Mouse (Mus musculus): ENCODE results near the gene Hsd17b1. TPM values are rescaled to one million over a fixed set of nuclear protein-coding genes. Genes with fewer than 3 reads are reported as not detected.

Gene Hsd17b1
- total RNA-seq, 2 experiments from 2014 or later, result 0.42 to 1.1 TPM

DNA sequence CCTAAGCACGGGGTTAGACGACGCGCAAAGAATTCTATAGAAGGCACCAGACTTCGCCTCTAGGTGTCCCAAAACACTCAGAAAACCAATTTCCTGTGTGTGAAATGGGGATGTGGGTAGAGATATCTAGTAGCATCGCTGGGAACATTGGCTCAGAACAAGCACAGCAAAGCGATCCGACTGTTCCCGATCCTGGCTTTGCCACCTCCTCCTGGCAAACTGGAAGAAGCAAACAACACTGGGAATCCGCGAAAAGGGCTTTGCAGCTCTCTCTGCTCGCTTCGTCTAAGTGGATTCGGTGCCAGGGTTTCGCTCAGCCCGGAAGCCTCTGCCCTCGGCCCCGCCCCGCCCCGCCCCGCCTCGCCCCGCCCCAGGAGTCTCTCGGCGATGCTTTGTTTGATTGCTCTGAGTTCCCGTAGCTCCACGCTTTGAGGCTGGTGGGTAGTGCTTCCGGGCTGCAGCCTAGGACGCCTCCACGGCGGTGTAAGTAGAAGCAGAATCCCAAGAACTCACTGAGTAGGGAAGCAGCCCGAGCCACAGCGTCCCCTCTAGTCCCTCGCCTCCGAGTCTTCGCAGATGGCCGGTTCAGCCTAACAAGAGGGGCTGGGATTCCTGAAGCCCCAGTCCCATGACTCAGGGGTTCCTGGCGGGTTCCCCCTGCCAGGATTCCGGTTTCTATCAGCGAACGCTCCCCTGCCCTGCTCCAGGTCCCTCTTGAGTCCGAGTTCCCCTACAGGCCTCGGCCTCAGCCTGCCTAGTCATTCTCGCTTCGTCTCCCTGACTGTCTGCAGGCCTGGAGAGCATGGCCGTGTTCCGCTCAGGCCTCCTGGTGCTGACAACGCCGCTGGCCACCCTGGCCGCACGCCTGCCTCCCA, 4.2 kb downstream of the Hsd17b1 start, which contains the start of gene Coasy:
Coasy (plus strand) TSS at position 358 of the 875 bp plus-strand sequence.
- intact Hi-C loops (cut with DNase I), result no loop called here
- peak; percentile 92 to 94 for DNase-seq (ENCODE audit: low spot score in 2 of 2)

DNA sequence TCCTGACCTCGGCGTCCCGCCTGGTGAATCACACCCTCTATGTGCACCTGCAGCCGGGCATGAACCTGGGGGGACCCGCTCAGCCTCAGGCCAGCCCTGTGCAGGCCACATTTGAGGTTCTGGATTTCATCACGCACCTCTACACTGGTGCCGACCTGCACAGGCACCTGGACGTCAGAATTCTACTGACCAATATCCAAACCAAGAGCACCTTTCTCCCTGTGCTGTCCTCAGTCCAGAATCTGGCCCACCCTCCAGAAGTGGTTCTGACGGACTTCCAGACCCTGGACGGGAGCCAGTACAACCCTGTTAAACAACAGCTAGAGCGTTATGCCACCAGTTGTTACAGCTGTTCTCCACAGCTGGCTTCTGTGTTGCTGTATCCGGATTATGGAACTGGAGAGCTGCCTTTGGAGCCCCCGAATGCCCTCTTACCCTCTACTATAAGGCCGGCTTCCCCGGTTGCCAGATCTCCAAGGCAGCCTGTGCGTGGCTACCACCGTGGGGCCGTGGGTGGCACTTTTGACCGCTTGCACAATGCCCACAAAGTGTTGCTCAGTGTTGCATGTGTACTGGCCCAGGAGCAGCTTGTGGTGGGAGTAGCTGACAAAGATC, 5.0 kb downstream of the Hsd17b1 start:
- intact Hi-C loops (cut with DNase I), result no loop called here
- DNase-seq (ENCODE audit: low spot score in 2 of 2), result no peak

DNA sequence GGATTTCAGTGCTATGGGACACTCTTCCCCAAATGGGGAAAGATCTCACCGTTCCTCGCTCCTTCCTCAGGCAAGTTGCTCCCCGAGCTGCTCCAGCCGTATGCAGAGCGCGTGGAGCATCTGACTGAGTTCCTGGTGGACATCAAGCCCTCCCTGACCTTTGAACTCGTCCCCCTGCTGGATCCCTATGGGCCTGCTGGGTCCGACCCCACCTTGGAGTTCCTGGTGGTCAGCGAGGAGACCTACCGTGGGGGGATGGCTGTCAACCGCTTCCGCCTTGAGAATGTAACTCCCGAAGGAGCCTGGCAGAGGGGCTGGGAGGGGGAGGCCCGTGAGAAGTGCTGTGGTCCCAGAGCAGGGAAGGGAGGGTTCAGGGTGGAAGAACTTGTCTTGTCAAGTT, 6.0 kb downstream of the Hsd17b1 start:
- no peak for DNase-seq (ENCODE audit: low spot score in 2 of 2)
- intact Hi-C loops (cut with DNase I), result no loop called here

DNA sequence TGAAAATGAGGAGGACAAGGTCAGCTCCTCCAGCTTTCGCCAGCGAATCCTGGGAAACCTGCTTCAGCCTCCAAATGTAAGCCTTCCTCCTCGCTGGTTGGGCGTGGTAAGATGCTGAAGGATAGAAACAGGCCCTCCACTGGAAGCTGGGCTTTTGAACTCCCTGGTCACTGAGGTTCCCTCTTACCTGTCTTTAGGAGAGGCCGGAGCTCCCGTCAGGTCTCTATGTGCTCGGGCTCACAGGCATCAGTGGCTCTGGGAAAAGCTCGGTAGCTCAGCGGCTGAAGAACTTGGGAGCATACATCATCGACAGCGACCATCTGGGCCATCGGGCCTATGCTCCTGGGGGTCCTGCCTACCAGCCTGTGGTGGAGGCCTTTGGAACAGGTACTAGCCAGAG, 6.6 kb downstream of the Hsd17b1 start:
- intact Hi-C loops (cut with DNase I), result no loop called here
- no peak for DNase-seq (ENCODE audit: low spot score in 2 of 2)

DNA sequence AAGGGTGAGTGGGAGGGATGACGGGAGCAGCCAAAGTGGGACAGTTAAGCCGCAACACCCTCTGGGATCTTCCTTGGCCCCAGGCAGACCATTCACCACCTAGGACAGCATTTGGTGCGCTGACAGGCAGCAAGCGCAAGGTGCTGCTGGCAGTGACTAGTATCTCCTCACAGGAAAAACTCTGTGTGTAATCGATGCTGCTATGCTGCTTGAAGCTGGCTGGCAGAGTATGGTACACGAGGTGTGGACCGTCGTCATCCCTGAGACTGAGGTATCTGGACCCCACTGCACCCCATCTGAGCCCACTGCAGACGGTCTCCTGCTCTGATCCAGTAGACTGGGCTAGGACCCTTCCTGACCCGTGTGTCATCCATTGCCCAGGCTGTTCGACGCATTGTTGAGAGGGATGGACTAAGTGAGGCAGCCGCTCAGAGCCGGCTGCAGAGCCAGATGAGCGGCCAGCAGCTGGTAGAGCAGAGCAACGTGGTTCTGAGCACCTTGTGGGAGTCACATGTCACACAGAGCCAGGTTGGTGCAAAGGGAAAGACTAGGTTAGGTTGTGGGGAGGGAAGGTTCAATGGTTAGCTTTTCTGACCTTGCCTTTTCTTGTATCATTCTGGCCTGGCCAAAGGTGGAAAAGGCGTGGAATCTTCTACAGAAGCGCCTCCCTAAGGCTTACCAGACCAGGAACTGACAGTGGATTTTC, 7.6 kb downstream of the Hsd17b1 start:
- no peak for DNase-seq (ENCODE audit: low spot score in 2 of 2)
- intact Hi-C loops (cut with DNase I), result no loop called here

DNA sequence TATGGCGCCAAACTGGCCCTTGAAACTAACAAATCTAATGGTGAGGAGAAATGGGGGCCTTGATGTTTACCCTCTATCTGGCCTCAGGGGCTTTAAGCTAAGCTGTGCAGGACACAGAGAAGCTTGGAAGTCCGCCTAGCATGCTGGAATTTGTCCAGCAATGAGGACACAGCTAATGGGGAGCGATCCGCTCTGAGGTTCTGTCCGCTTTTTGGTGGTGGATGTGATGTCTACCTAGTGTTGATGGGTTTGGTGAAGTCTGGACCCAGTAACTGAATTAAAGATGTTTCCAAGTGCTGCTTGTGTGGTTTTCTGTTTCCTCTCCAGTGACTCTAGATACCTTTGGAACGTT, 8.1 kb downstream of the Hsd17b1 start:
- intact Hi-C loops (cut with DNase I), result no loop called here
- DNase-seq (ENCODE audit: low spot score in 2 of 2), result no peak

DNA sequence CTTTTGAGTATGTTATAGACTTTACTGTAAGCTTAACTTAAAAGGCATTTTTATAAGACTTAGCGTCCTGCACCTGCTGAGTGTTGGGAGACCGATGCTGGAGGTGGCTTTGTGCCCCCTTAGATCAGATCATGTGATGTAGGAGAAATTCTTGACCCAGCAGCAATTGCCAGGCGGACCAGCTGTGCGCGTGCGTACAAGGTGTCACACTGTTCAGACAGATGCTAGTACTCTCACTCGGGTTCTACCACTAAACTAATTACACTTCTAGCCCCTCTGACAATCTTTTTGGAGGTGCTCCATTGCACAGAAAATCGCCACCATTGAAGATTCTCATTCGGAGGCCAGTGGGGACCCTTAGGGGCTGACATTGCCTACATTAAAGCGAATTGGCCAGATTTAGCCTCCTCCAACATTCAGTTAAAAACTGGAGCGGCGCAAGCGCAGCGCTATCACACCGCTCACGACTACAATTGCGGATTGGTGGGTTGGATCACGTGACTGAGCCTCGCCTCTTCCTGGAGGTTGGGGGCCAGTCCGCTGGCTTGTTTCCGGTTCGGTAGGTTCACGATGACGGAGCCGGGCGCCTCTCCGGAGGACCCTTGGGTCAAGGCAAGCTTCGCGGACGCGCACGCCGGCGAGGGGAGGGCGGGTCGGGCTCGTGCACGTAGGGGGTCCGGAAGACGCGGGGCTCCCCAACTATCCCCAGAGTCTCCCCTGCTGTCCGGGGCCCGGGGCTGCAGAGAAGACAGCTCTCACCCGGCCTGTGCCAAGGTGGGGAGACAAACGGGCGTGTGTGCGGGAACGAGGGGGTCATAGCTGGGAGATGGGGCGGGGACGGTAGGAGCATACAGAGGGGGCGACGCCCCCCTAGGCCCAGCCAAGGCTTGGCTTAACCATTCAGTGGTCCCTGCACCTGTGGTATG, 8.8 kb downstream of the Hsd17b1 start, which contains the start of gene Mlx:
Mlx (plus strand) TSS at position 522 of the 926 bp plus-strand sequence.
- intact Hi-C loops (cut with DNase I), result no loop called here
- DNase-seq (ENCODE audit: low spot score in 2 of 2), result peak; percentile 94 to 95

DNA sequence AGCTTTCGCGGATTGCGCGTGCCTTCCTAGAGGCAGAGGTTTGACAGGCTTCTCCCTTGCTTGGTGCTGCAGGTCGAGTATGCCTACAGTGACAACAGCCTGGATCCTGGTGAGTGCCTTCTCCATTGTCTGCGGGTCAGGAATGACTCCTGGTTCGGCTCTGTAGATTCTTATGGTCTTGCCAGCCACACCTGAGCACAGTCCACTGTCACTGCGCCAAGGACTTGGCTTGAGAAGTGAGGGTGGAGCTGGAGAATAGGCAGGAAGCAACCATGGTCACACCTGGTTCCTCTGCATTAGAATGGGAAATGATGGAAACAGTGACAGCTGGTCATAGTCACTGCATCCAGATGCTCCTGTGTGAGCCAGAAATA, 9.5 kb downstream of the Hsd17b1 start:
- intact Hi-C loops (cut with DNase I), result no loop called here
- DNase-seq (ENCODE audit: low spot score in 2 of 2), result no peak

DNA sequence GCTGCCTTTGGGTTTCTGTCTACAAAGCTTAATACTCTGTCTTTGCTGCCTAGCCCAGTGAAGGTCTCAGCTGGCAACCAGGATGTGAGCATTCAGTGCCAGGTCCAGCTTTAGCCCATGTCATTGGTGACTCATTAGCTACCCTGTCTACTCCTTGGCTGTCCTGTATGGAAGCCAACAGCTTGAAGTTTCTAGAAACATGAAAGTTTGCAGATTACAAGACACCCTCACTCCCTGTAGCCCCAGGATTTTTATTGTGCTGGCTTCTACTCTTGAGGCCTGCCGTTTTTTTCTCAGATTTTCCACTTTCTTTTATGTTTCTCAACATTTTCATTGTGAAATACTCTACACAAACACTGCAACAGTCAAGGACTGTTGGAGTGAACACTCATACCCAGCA, 11.7 kb downstream of the Hsd17b1 start:
- DNase-seq (ENCODE audit: low spot score in 2 of 2), result no peak
- intact Hi-C loops (cut with DNase I), result no loop called here

DNA sequence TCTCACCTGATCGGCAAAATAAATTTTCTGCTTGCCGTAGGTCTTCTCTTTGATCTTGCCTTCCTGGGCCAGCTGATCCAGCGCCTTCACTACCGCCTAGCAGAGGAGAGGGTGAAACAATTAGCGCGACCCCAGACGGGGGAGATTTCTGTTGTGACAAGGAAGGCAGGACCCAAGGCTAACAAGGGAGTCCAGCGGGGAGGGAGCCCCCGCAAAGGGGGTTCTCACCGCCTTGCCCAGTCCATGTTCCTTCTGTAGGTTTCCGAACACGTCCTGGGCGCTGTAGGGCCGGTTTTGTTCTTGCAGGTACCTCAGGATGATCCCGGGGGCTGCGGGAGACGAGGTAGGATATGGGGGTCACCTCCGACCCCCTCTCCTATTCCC, 16.7 kb downstream of the Hsd17b1 start:
- DNase-seq (ENCODE audit: low spot score in 2 of 2), result no peak
- intact Hi-C loops (cut with DNase I), result loop anchor here (5.0 kb wide), 1 partner anchor 77 kb away; the partner anchor contains the start of genes Cntnap1 and Plekhh3

DNA sequence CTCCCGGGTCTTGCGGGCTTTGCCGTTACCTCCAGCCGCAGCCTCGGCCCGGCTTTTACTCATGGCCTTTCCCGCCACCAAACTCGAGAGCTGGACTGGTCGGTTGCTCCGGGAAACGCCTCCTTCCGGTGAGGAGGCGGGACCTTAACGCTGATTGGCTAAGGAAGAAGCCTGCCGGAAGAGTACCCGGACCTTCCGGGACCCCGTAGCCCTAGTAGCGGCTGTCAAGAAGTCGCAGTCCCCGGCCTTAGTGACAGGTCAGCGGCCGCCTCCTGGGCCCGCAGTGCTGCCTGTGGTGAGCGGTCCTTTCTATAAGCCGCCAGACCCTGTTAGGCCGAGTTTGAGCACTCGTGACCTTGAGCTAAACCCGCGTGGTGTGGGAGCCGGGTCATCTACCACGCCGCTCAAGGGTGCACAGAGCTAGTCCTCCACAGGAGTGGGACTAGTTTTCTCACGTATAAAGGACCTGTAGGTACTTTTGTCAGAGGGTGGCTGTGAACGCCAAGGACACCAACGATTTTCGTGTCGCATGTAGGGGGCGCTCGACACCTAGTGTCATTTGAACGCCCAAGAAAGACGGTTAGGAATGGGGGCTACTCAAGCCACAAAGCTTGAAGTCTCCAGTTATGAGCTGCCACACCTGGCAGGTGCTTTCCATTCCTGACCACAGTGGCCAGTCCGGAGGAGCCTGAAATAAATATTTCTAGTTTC, 17.3 kb downstream of the Hsd17b1 start, which contains the start of gene Psmc3ip:
Psmc3ip (minus strand) TSS at position 123 of the 711 bp plus-strand sequence.
- intact Hi-C loops (cut with DNase I), result loop anchor here (5.0 kb wide), 1 partner anchor 77 kb away; the partner anchor contains the start of genes Cntnap1 and Plekhh3
- peak; percentile 95 to 96 for DNase-seq (ENCODE audit: low spot score in 2 of 2)

DNA sequence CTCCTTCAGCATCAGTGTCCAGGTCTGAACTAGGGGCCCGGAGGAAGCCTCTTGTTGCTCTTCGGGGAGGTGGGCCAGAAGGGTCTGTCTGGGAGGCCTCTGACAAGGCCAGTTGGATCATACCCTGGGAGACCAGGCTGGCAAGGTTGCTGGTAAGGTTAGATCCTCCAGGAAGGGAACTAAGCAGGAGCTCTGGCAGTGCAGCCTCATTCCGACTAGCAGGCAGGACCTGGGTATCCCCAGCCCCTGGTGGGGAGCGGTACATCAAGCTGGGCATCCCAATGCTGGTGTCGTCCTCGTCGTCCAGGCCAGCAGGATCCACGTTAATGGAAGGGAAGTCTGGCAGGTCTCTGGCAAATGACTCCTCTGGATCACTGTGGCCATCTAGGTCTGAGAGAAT, 20.0 kb downstream of the Hsd17b1 start:
- DNase-seq (ENCODE audit: low spot score in 2 of 2), result no peak
- intact Hi-C loops (cut with DNase I), result loop anchor here (5.0 kb wide), 1 partner anchor 74 kb away; the partner anchor contains the start of genes Cntnap1 and Plekhh3

DNA sequence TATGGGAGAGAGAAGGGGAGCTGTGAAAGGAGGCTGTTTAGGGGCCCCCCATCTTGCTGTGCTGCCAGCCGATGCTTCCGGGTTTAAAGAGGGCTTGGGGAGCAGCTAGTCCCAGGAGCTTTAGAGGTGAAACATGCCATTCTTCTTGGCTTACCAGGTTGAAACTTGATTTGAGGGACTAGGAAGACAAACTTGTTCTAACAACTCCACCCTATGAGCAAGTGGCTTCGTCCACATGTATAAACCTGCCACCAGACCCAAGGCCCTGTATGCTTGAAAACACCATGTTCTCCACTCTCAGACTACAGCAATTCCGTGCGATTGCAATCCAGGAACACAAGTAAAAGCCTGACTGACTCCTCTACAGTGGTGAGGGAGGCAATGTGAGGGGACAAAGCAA, 24.8 kb downstream of the Hsd17b1 start:
- intact Hi-C loops (cut with DNase I), result no loop called here
- DNase-seq (ENCODE audit: low spot score in 2 of 2), result no peak

DNA sequence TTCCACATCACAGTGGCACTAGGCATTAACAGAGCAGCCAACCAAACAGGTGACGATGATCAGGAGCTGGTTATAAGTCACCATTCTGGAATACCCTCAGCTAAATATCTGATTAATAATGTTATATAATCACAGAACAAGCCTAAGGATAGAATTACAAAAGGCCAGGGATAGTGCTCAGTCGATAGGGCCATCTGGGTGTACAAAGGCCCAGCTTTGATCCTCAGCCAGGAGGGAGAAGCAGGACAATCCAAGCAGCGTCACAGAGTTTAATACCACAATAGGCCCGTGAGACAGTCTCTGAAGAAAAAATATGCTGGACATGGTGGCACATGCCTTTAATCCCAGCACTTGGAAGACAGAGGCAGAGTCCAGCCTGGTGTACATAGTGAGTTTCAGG, 31.1 kb downstream of the Hsd17b1 start:
- no peak for DNase-seq (ENCODE audit: low spot score in 2 of 2)
- intact Hi-C loops (cut with DNase I), result no loop called here

DNA sequence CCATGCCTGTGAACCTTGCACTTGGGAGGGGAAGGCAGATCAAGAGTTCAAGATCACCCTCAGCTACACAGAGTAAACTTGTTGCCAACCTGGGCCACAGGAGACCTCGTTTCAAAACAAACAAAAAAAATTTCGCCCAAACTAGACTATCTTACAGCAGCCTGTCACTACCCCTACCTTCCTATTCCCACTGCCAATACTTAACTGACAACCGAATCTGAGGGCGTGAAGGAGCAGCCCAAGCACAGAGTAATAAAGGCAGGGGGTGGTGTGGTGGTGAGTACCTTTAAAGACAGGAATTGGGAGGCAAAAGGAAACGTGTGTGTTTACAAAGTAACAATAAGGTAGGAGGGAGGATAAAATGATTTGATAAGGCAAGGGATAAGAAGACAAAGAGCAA, 32.5 kb downstream of the Hsd17b1 start:
- intact Hi-C loops (cut with DNase I), result no loop called here

DNA sequence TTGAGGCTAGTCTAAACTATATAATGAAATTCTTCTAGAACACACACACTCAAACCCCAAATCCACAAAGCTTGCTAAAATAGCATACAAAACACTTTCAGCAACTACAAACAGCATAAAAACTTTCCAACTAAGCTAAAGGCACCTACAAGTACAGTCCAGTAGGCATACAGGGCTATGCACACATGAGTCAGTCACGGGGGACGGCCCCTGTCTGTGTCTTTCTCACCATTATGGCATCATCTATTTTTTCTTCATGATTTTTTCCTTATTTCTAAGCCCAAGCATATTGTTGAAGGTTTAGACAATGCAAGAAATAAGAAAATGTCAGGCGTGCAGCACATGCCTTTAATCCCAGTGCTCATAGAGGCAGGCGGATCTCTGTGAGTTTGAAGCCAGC, 33.0 kb downstream of the Hsd17b1 start:
- DNase-seq (ENCODE audit: low spot score in 2 of 2), result no peak
- intact Hi-C loops (cut with DNase I), result no loop called here

More for the DNA sequence above, 32.5 kb downstream of the Hsd17b1 start:
- no peak for DNase-seq (ENCODE audit: low spot score in 2 of 2)

DNA sequence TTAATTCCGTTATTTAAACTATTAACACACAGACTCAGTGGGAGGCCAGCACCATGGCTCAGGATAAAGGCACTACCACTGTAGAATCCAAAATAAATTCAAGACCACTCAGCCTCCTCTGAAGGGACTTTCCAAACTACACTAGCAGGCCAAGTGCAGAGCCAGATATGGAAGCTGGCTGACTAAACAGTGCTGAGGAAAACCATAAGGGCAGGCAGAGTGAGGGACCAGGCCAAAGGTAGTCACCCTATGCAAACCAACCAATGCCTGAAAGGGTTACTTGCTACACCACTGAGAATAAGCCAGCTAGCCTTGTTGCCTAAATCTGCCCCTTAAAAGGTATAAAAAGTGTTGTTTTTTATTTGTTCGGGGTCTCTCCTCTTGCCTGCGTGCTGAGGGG, 34.0 kb downstream of the Hsd17b1 start:
- intact Hi-C loops (cut with DNase I), result no loop called here
- no peak for DNase-seq (ENCODE audit: low spot score in 2 of 2)

DNA sequence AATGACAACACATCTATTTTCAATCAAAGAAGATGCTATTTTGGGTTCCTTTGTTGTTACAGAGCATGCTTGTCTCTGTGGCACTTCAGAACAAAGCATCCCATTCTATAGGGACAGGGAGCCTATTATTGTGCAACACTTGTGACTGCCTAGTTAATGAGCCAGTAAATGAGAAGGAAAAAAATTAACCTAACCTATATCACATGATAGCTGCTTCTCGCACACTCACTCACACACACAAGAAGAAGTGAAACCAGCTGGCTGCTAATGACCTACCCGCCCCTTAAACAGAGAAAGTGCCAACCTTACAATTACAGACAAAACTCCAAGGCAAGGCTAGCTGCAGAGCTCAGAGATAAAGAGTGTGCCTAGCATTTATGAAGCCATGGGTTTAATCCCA, 37.4 kb downstream of the Hsd17b1 start:
- intact Hi-C loops (cut with DNase I), result no loop called here
- no peak for DNase-seq (ENCODE audit: low spot score in 2 of 2)

All from left cerebral cortex, postnatal 14 days (tissue).